Comparison of ENCODE assay signal across 11 mouse cellular contexts in the genomic region with DNA sequence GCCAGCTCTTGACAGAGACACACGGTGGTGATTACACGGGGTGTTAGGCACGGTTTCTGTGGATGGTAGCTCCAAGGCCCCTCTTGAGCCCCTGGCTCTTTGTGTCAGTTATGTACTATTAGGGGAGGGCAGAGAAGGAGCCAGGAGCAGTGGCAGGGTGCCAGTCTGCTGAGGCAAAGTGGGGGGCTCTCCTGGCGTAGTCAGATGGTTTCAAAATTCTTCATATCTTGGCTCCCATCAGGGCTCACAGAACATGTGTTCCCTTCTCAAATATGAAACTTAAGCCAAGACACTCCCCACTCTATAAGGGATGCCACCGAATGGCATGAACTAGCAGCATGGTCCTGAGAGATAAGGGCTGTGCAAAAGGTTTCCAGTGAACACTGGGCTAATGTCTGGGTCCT. TPM values are rescaled to one million over a fixed set of nuclear protein-coding genes. Genes with fewer than 3 reads are reported as not detected.
DNase-seq lines count a peak whose midpoint lies in the region; ATAC-seq lines count a peak whose summit lies in the region.
"Had no signal": no experiment of that assay in that cellular context is flagged by ENCODE, and none has a peak within 500 bp of the region (broad histone marks: within the 10 kb centered on the region; RNA-seq: fewer than 3 reads in every experiment).

No protein-coding gene starts in this region.

- peak; percentile 78; the same call in 1 of the 2 replicates for ATAC-seq in forebrain, embryonic 14.5 days
- no peak for ATAC-seq in forebrain, embryonic 12.5 days (ENCODE audit: low FRiP score)
- peak; percentile 97 for ATAC-seq in liver, embryonic 13.5 days (ENCODE audit: low read depth)
- ATAC-seq: CD4-positive, CD25-positive, alpha-beta regulatory T cell, adult 4 months had no signal

- no peaks in the 10 kb centered on the region for H3K36me3 ChIP-seq in forebrain, embryonic 14.5 days (ENCODE audit: control insufficient read depth, insufficient read depth, low read length)
- no peaks in the 10 kb centered on the region for H3K36me3 ChIP-seq in forebrain, embryonic 12.5 days (replicated peaks)
- H3K36me3 ChIP-seq in liver, embryonic 13.5 days: no peaks in the 10 kb centered on the region

- peak; percentile 79 for DNase-seq in forebrain, embryonic 14.5 days (ENCODE audit: low spot score)
- peak; percentile 41 for DNase-seq in testis, postnatal 10 days (ENCODE audit: low spot score)
- no peak for DNase-seq in testis, postnatal 14 days (ENCODE audit: low spot score)
- DNase-seq in liver, embryonic 13.5 days: peak; percentile 66
- DNase-seq in spleen, postnatal 4 days (ENCODE audit: low spot score in 2 of 2): peak; percentile 79 to 85
- DNase-seq in gastrocnemius, adult 18-20 months (ENCODE audit: low spot score): no peak
- DNase-seq in kidney, postnatal 36 days: no peak
- DNase-seq: adrenal gland, postnatal 10 days; layer of hippocampus, adult 9-11 months had no signal

- 43% methylated on average over 5 of the region's 5 CpGs for WGBS in forebrain, embryonic 14.5 days
- 67% methylated on average over 5 of the region's 5 CpGs for WGBS in forebrain, embryonic 12.5 days
- 32% methylated on average over 5 of the region's 5 CpGs for WGBS in liver, embryonic 13.5 days (ENCODE audit: insufficient replicate concordance)

- H3K4me3 ChIP-seq in forebrain, embryonic 14.5 days (ENCODE audit: low read depth, low read length): no peak overlapping the region
- no peak overlapping the region for H3K4me3 ChIP-seq in forebrain, embryonic 12.5 days (replicated peaks)
- H3K4me3 ChIP-seq in liver, embryonic 13.5 days (replicated peaks): no peak overlapping the region

- no peaks in the 10 kb centered on the region for H3K9me3 ChIP-seq in forebrain, embryonic 14.5 days (replicated peaks; ENCODE audit: control insufficient read depth, low read length)
- no peaks in the 10 kb centered on the region for H3K9me3 ChIP-seq in forebrain, embryonic 12.5 days
- H3K9me3 ChIP-seq in liver, embryonic 13.5 days (replicated peaks): no peaks in the 10 kb centered on the region

- no peak overlapping the region for H3K4me2 ChIP-seq in forebrain, embryonic 14.5 days (ENCODE audit: low read length)
- no peak overlapping the region for H3K4me2 ChIP-seq in forebrain, embryonic 12.5 days
- peak overlapping the region; percentile 46 for H3K4me2 ChIP-seq in liver, embryonic 13.5 days

- no peak overlapping the region for H3K9ac ChIP-seq in forebrain, embryonic 14.5 days (ENCODE audit: low read length)
- no peak overlapping the region for H3K9ac ChIP-seq in forebrain, embryonic 12.5 days
- peak overlapping the region; percentile 57 for H3K9ac ChIP-seq in liver, embryonic 13.5 days

- H3K27ac ChIP-seq in forebrain, embryonic 14.5 days (ENCODE audit: low read depth, low read length): no peak overlapping the region
- no peak overlapping the region for H3K27ac ChIP-seq in forebrain, embryonic 12.5 days
- H3K27ac ChIP-seq in liver, embryonic 13.5 days: peak overlapping the region; percentile 88

- 0 out of 2 replicates have a peak, but pooled peaks cover 11% of the 10 kb centered on the region for H3K4me1 ChIP-seq in forebrain, embryonic 14.5 days (ENCODE audit: control insufficient read depth, insufficient read depth, low read length)
- H3K4me1 ChIP-seq in forebrain, embryonic 12.5 days: peaks cover 14% of the 10 kb centered on the region
- peaks cover 43% of the 10 kb centered on the region for H3K4me1 ChIP-seq in liver, embryonic 13.5 days (replicated peaks)

- no peaks in the 10 kb centered on the region for H3K27me3 ChIP-seq in forebrain, embryonic 14.5 days (replicated peaks; ENCODE audit: control insufficient read depth, insufficient read depth, low read length)
- H3K27me3 ChIP-seq in forebrain, embryonic 12.5 days: peaks cover 13% of the 10 kb centered on the region; the same call in 1 of the 2 replicates
- H3K27me3 ChIP-seq in liver, embryonic 13.5 days: peaks cover 14% of the 10 kb centered on the region

RNA-seq across cellular contexts. Expression of gene Galnt10, which starts 20.8 kb away (rescaled TPM):
- polyA plus RNA-seq in forebrain, embryonic 14.5 days (2014; fragmentation: Nextera tagmentation; extraction: Ambion mirVana): 6.1 and 7.1 TPM in 2 replicates
- polyA plus RNA-seq in forebrain, embryonic 12.5 days (2016; fragmentation: Nextera tagmentation; extraction: Ambion mirVana): 16.8 and 18.7 TPM in 2 replicates
- polyA plus RNA-seq in liver, embryonic 13.5 days (2015; fragmentation: Nextera tagmentation; extraction: Ambion mirVana): 23.6 and 27.5 TPM in 2 replicates
- total RNA-seq in gastrocnemius, adult 18-20 months (2021): 1 to 10 TPM; 4.0 to 4.2 TPM

Comparison
In these comparisons a context has a peak if more than half of its experiments do, and no peak if none do; other contexts are left out.
1. DNase-seq: peak in forebrain, embryonic 14.5 days (single experiment), testis, postnatal 10 days (single experiment), liver, embryonic 13.5 days (single experiment) and spleen, postnatal 4 days (2 of 2); none in testis, postnatal 14 days (single experiment), gastrocnemius, adult 18-20 months (single experiment) and kidney, postnatal 36 days (0 of 2).